Mouse (Mus musculus): Measurements from ENCODE around the gene Acat2.
"Not testable (repeated sequence)": the region's sequence is repeated elsewhere in the genome, so short reads cannot be mapped to it uniquely, and the experiment has no call there.

The Acat2 gene

DNA sequence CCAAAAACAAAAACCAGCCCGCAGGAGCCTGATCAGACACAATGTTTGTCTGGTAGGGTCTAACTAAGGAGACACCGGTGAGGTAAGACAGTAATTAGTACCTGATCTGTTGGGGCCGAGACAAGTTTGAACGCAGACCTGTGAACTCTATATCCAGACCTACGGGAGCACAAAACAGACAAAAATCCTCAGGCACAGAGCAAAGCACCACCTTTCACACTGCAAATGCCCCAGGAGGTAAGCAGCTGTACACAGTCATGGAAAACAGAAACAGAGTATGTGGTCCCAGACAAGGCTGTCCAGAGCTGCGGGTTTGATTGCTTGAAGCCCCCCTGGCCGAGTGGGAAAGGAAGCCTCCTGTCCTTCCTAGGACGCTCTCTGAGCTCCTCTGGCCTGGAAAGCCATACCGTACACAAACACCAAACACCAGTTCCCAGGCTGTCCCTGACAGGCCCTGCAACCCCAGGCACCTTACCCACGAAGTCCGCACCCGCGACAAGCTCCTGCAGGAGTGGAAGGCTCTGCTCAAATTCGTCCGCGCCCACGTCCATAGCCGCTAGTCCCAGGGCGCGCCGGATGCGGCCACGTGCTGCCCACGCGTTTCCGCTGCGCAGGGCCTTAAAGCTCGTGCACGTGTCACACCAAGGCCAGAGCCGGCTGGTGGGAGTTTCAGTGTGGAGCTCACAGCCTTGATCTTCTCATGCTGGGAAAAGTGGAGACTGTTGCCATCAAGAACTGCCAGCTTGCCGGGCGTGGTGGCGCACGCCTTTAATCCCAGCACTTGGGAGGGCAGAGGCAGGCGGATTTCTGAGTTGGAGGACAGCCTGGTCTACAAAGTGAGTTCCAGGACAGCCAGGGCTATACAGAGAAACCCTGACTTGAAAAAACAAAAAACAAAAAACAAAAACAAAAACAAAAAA lies 50.9 kb downstream of the Acat2 start, which contains the start of gene Pnldc1:
Gene Pnldc1, minus strand, starts transcription at position 870 of the 920 bp plus-strand sequence.
- DNase-seq (ENCODE audit: low read depth, low spot score): no peak

DNA sequence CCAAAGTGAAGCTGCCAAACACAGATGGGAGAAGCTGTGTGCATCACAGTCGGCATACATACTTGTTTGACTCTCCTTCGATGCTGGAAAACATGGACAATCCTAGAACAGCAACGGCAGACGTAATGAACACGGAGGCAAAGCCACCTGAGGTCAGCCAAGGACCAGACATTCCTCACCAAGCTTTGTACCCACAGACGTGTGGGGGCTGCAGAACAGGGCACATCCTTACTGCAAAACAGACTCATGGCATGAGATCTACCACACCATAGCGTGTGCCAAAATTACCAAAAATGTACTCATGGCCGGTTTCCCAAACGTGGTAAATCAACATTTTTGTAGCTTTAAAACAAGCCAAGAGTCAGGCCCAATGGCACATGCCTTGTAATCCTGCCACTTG lies 54.1 kb downstream of the Acat2 start:
- no peak for DNase-seq (ENCODE audit: low read depth, low spot score)

DNA sequence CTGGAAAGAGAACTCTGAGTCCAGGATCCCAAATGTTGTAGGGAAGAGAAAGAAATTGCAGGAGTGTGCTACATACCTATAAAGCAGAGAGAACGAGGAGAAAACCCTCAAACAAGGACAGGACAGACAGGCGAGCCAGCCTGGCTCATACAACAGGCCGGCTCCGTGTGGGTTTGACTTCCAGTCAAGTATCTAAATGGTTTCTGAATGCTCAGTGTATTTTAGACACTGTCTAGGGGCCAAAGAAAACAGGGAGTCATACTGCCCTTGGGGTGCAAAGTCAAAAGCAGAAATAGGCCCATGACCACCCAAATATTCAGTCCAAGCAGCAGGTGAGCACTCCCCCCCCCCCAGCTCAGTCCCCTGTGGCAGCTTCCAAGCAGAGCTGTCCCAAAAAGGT lies 54.7 kb downstream of the Acat2 start:
- no peak for DNase-seq (ENCODE audit: low read depth, low spot score)

DNA sequence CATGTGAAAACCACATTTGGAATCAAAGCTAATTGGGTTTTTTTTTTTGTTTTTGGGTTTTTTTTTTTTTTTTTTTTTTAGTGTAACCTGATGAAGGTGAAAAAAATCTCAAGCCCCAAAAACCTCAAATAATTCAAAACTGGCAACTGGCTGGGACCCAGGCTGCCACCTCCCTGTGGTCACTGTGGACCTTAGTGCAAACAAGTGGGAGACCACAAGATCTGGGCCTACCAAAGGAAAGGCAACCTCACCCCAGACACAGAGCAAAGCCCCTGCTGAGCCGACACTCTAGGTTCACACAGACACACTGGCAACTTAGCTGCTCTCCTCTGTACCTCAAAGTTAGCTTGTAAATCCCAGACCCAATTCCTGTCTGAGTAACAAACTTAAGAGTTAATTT lies 56.2 kb downstream of the Acat2 start:
- no peak for DNase-seq (ENCODE audit: low read depth, low spot score)

DNA sequence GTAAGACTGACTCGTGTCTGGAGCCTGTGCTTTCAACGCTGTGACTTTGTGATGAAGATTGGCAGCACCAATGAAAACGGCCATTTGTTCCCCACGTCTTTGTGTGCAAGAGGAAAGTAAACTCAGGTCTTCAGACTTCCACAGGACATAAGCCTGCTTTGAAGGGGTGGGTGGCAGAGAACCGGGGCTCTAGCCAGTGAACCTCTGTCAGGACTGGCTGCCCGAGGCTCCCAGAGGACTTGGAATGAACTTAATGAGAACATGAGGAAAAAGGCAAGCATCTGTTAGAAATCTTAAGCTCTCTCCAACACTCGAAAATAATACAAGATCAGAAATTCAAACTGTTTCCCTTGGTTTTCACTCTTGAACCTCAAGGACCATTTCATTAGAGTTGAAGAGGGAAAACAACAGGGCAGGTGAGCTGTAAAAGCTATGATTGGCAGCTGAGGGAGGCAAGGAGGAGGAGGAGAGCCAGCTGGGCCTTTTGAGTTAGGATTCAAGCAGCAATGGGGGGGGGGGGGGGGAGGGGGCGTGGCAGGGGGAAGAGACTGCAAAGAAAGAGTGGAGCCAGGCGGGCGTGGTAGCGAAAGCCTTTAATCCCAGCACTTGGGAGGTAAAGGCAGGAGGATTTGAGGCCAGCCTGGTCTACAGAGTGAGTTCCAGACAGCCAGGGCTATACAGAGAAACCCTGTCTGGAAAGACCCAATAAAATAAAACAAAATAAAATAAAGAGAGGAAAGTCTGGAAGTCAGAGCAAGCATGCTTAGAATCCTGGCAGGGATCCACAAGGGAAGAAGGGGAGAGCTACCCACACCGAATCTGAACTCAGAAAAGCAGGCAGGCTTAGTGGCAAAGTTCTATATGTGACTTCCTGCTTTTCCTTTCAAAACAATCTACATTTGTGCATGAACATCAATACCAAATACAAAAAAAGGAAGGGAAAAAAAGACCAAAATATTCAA lies 56.9 kb downstream of the Acat2 start:
- no peak for DNase-seq (ENCODE audit: low read depth, low spot score)

DNA sequence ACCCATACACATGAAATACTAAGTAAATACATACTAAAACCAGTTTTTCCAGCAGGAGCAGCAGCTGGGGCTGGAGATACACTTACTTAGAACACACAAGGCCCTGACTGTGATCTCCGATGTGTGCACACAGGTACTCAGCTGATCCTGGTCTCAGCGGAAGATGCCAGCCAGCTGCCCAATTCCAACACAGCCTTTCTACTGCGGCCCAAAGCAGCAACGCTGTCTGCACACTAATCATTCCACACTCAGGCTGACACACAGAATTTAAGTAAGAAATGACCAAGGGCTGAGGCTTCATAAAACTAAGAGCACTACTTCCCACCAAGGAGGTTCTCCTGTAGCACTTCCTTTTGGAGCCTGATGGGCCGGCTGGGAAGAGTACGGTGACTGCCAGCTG lies 58.3 kb downstream of the Acat2 start:
- no peak for DNase-seq (ENCODE audit: low read depth, low spot score)

DNA sequence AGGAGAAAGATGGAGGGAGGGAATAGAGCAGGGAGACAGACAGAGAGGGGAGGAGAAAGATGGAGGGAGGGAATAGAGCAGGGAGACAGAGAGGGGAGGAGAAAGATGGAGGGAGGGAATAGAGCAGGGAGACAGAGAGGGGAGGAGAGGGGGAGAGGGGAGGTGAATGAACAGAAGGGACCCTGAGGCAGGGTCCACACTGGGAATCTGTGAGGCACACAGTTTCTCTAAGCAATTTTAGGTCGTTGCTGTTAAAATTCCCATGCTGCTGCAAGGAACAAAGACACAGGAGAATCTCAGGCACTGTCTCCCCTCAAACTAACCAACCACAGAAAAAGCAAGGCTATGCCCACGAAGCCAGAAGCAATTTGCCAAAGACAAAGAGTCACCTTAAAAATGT lies 61.9 kb downstream of the Acat2 start:
- not testable (repeated sequence) for DNase-seq (ENCODE audit: low read depth, low spot score)

DNA sequence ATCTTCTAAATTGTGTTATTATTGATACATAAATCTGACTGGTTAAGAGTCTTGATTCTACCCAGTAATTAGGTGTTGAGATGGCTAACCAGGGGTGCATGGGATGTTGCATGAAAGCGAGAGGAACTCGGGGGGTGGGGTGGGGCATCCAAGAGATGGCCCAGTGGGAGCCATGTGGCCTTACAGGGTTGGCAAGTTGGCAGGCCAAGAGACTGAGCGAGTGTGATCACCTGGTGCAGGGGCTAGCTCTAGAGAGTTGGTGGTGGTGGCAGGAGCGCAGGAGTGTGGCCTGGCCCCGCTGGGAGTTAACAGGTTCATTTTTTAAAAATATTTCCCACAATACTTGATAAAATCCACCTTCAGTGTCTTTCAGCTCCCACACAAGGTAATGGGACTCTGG lies 62.9 kb downstream of the Acat2 start:
- no peak for DNase-seq (ENCODE audit: low read depth, low spot score)

Data from 3T3-L1 (cell line).